Mouse (Mus musculus) lung, postnatal 0 days (tissue): ENCODE data around the gene Napb. TPM values are rescaled to one million over a fixed set of nuclear protein-coding genes. Genes with fewer than 3 reads are reported as not detected.
A peak's percentile ranks its signal among the peaks of the same experiment; 100 is the strongest.
"Not testable (repeated sequence)": the region's sequence is repeated elsewhere in the genome, so short reads cannot be mapped to it uniquely, and the experiment has no call there.

Experiments
- ATAC-seq: fragments of 200-750 bp; cut with Nextera tagmentation; 2 replicates; pipeline ENCODE4 v1.8.0; 2017; ENCODE audit warnings: moderate library complexity
- DNase-seq: peaks from one replicate; pipeline ENCODE4 v3.0.0-alpha.2; 2016; ENCODE audit warnings: low spot score
- H3K27ac ChIP-seq: fragments of 300-500 bp; sonication (generic); 2 replicates; pipeline ENCODE4 v1.5.1; 2014; ENCODE audit warnings: antibody characterized with exemption, mild to moderate bottlenecking, low read length, mixed read lengths
- H3K27me3 ChIP-seq: fragments of 300-500 bp; sonication (generic); replicated peaks from 2 replicates; pipeline ENCODE4 v1.6.1; 2014; ENCODE audit warnings: low read length, mixed read lengths; ENCODE audit not compliant: insufficient read depth
- H3K36me3 ChIP-seq: fragments of 300-500 bp; sonication (generic); 2 replicates; pipeline ENCODE4 v1.6.1; 2014; ENCODE audit warnings: low read length, mixed read lengths; ENCODE audit not compliant: insufficient read depth
- H3K4me1 ChIP-seq: fragments of 300-500 bp; sonication (generic); 2 replicates; pipeline ENCODE4 v1.6.1; 2014; ENCODE audit warnings: antibody characterized with exemption, low read depth, low read length, mixed read lengths; ENCODE audit not compliant: insufficient read depth
- H3K4me2 ChIP-seq: fragments of 300-500 bp; sonication (generic); replicated peaks from 2 replicates; pipeline ENCODE4 v1.6.1; 2014; ENCODE audit warnings: low read depth, mild to moderate bottlenecking, low read length, moderate library complexity, mixed read lengths
- H3K4me3 ChIP-seq: fragments of 300-500 bp; sonication (generic); 2 replicates; pipeline ENCODE4 v1.5.1; 2014; ENCODE audit warnings: low read depth, low read length
- H3K9ac ChIP-seq: fragments of 300-500 bp; sonication (generic); replicated peaks from 2 replicates; pipeline ENCODE4 v1.6.1; 2014; ENCODE audit warnings: low read depth, mild to moderate bottlenecking
- H3K9me3 ChIP-seq: fragments of 300-500 bp; sonication (generic); 2 replicates; pipeline ENCODE4 v1.6.1; 2016; ENCODE audit warnings: low read length, mixed read lengths
- CTCF ChIP-seq: IDR thresholded peaks from 2 replicates; pipeline ENCODE4 v1.5.1; 2016; ENCODE audit warnings: antibody characterized with exemption, mild to moderate bottlenecking
- EP300 ChIP-seq: IDR thresholded peaks from 2 replicates; pipeline ENCODE4 v1.6.1; 2016; ENCODE audit warnings: antibody characterized with exemption, mild to moderate bottlenecking, control low read depth
- WGBS: fragments of 180-500 bp; shearing (Covaris S2); extraction: QIAGEN DNeasy Blood & Tissue Kit; methylation state at CpG from one replicate; pipeline ENCODE4 v1.1.7; 2014; 5-methylcytosine and 5-hydroxymethylcytosine counted together
- polyA plus RNA-seq: library from polyadenylated mRNA; unstranded; fragments of >200 nt; fragmentation: Nextera tagmentation; extraction: Ambion mirVana; gene quantifications from 2 replicates; pipeline ENCODE4 v1.2.1, GENCODE M21; 2015

Napb gene
- polyA plus RNA-seq = 1.4 TPM in 2 replicates

GRCm38 (mm10) chr2:148732327-148733000 lies at the start of gene Napb:
Gene Napb, minus strand, starts transcription at chr2:148732467.
- H3K36me3 ChIP-seq = no peaks in the 10 kb centered on the region
- H3K4me2 ChIP-seq = peak within 1 kb of the TSS; percentile 94
- peak within 1 kb of the TSS; percentile 50 for H3K9ac ChIP-seq
- peak; percentile 100 for ATAC-seq
- peaks cover 8% of the 10 kb centered on the region; the same call in 1 of the 2 replicates for H3K4me1 ChIP-seq
- DNase-seq = peak; percentile 96
- no peak within 1 kb of the TSS for H3K27ac ChIP-seq
- H3K27me3 ChIP-seq = no peaks in the 10 kb centered on the region
- H3K4me3 ChIP-seq = peak within 1 kb of the TSS; percentile 70
- TF ChIP-seq CTCF (no peak; the same call in 1 of the 2 replicates), EP300 (no peak)
- WGBS = 3% methylated on average over 18 of the region's 18 CpGs
- no peaks in the 10 kb centered on the region for H3K9me3 ChIP-seq

GRCm38 (mm10) chr2:148781709-148782108 lies 49.4 kb upstream of the Napb start, which contains the start of gene 8030411F24Rik:
Gene 8030411F24Rik, plus strand, starts transcription at chr2:148782009.
- WGBS = 4% methylated on average over 1 of the region's 1 CpGs
- H3K4me3 ChIP-seq = no peak within 1 kb of the TSS
- H3K4me1 ChIP-seq = no peaks in the 10 kb centered on the region
- no peak within 1 kb of the TSS for H3K27ac ChIP-seq
- no peak for TF ChIP-seq CTCF
- ATAC-seq (no peak), DNase-seq (no peak)
- no peaks in the 10 kb centered on the region for H3K36me3 ChIP-seq
- no peak within 1 kb of the TSS for H3K4me2 ChIP-seq
- H3K9ac ChIP-seq = no peak within 1 kb of the TSS
- H3K9me3 ChIP-seq = no peaks in the 10 kb centered on the region
- no peaks in the 10 kb centered on the region for H3K27me3 ChIP-seq

- not testable (repeated sequence) for H3K4me3 ChIP-seq, H3K9ac ChIP-seq, H3K27ac ChIP-seq, ATAC-seq, H3K4me2 ChIP-seq, H3K9me3 ChIP-seq, DNase-seq, H3K36me3 ChIP-seq, H3K4me1 ChIP-seq, H3K27me3 ChIP-seq
- WGBS = 76% methylated on average over 4 of the region's 4 CpGs
Measured at GRCm38 (mm10) chr2:148771397-148771796, 39.1 kb upstream of the Napb start, which contains the start of gene Cst11. Gene Cst11, minus strand, starts transcription at chr2:148771497.

- no peaks in the 10 kb centered on the region for H3K27me3 ChIP-seq
- H3K9ac ChIP-seq = no peak overlapping the region
- TF ChIP-seq CTCF (no peak), EP300 (peak; percentile 74)
- H3K4me1 ChIP-seq = no peaks in the 10 kb centered on the region
- H3K4me2 ChIP-seq = no peak overlapping the region
- DNase-seq (peak; percentile 75), ATAC-seq (peak; percentile 100)
- WGBS = 96% methylated on average over 1 of the region's 1 CpGs
- no peaks in the 10 kb centered on the region for H3K36me3 ChIP-seq
- no peaks in the 10 kb centered on the region for H3K9me3 ChIP-seq
- no peak overlapping the region for H3K27ac ChIP-seq
- H3K4me3 ChIP-seq = no peak overlapping the region
Measured at GRCm38 (mm10) chr2:148763648-148764388, 31.6 kb upstream of the Napb start.

GRCm38 (mm10) chr2:148754310-148754846 lies 22.1 kb upstream of the Napb start:
- ATAC-seq (no peak), DNase-seq (no peak)
- Histone ChIP-seq H3K27ac (no peak overlapping the region), H3K9me3 (no peaks in the 10 kb centered on the region), H3K36me3 (no peaks in the 10 kb centered on the region), H3K4me1 (no peaks in the 10 kb centered on the region), H3K4me3 (no peak overlapping the region), H3K4me2 (no peak overlapping the region), H3K9ac (no peak overlapping the region), H3K27me3 (no peaks in the 10 kb centered on the region)
- WGBS = 50% methylated on average over 1 of the region's 1 CpGs
- TF ChIP-seq CTCF = no peak
- no peak for TF ChIP-seq EP300
